Mouse (Mus musculus) bone marrow, adult 2 months (tissue): ENCODE results near the gene Gmds.

Experiments
- CTCF ChIP-seq: fragments of 200-500 bp; IDR thresholded peaks from 2 replicates; pipeline ENCODE4 v1.5.1; 2011; ENCODE audit warnings: low read length, control low read depth; ENCODE audit not compliant: control insufficient read depth, insufficient read depth
- POLR2A ChIP-seq: fragments of 200-500 bp; IDR thresholded peaks from 2 replicates; pipeline ENCODE4 v1.6.1; 2011; ENCODE audit warnings: low read depth, mild to moderate bottlenecking, control low read depth, low read length, borderline replicate concordance; ENCODE audit not compliant: control insufficient read depth

- TF ChIP-seq POLR2A (no peak), CTCF (no peak)
Observed at GRCm38 (mm10) chr13:31775762-31776161, 562.8 kb downstream of the Gmds start.
